In the genomic region with DNA sequence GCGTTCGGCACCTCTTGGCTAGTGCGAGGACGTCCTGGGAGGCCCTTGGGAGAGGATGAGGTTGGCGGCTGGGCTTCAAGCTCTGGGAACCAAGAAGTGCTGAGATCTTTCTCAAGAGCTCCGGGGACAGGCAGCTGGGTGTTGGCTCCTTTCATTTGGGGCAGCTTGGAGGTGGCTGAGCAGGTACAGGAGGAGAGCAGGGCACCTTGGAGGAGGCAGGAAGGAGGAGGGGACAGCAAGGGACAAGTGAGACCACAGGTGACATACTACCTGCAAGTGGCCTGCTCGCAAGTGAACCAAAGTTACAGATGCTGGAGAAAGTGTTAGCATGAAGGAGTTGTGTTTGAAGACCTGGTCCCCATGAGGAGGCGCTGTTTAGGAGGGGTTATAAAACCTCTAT, we compare ENCODE assay signal across 21 mouse cellular contexts. TPM values are rescaled to one million over a fixed set of nuclear protein-coding genes. Genes with fewer than 3 reads are reported as not detected.
"Had no signal": no experiment of that assay in that cellular context is flagged by ENCODE, and none has a peak within 500 bp of the region (broad histone marks: within the 10 kb centered on the region; RNA-seq: fewer than 3 reads in every experiment).

No protein-coding gene starts in this region.

- H3K4me3 ChIP-seq: liver, embryonic 12.5 days; midbrain, embryonic 10.5 days; midbrain, embryonic 12.5 days; myocyte; neural tube, embryonic 13.5 days; neural tube, embryonic 15.5 days had no signal

- H3K4me2 ChIP-seq: liver, embryonic 12.5 days; lung, embryonic 14.5 days; midbrain, embryonic 12.5 days; neural tube, embryonic 13.5 days; neural tube, embryonic 15.5 days had no signal

- ATAC-seq: liver, embryonic 12.5 days; midbrain, embryonic 16.5 days had no signal

- H3K36me3 ChIP-seq: liver, embryonic 12.5 days; midbrain, embryonic 10.5 days; midbrain, embryonic 12.5 days; neural tube, embryonic 13.5 days; neural tube, embryonic 15.5 days had no signal

- H3K27ac ChIP-seq: liver, embryonic 12.5 days; liver, embryonic 14.5 days; midbrain, embryonic 10.5 days; midbrain, embryonic 12.5 days; neural tube, embryonic 13.5 days; neural tube, embryonic 15.5 days had no signal

- H3K9me3 ChIP-seq: liver, embryonic 12.5 days; midbrain, embryonic 12.5 days; neural tube, embryonic 13.5 days; neural tube, embryonic 15.5 days had no signal

- DNase-seq: lung, adult 18-20 months; lung, embryonic 14.5 days; lung, postnatal 10 days; lung, postnatal 4 days; midbrain, embryonic 14.5 days; retina, postnatal 1 day; right cerebral cortex, adult 18-20 months; right cerebral cortex, postnatal 25 days had no signal

- H3K27me3 ChIP-seq: liver, embryonic 12.5 days; midbrain, embryonic 12.5 days; neural tube, embryonic 13.5 days; neural tube, embryonic 15.5 days had no signal

- H3K4me1 ChIP-seq: midbrain, embryonic 10.5 days; midbrain, embryonic 12.5 days; neural tube, embryonic 13.5 days; neural tube, embryonic 15.5 days had no signal

- H3K9ac ChIP-seq: liver, embryonic 12.5 days; liver, embryonic 14.5 days; lung, embryonic 14.5 days; midbrain, embryonic 12.5 days; neural tube, embryonic 13.5 days; neural tube, embryonic 15.5 days had no signal

RNA-seq across cellular contexts. Expression of a gene that starts 5.8 kb away (rescaled TPM):
- polyA plus RNA-seq: midbrain, embryonic 12.5 days; midbrain, embryonic 14.5 days; midbrain, embryonic 16.5 days; neural tube, embryonic 11.5 days; neural tube, embryonic 13.5 days had no signal

RNA-seq across cellular contexts. Expression of a gene that starts 20.5 kb away (rescaled TPM):
- polyA plus RNA-seq: liver, embryonic 12.5 days; liver, embryonic 14.5 days; liver, embryonic 16.5 days; lung, embryonic 14.5 days; lung, embryonic 16.5 days; midbrain, embryonic 10.5 days; midbrain, embryonic 12.5 days; midbrain, embryonic 14.5 days; midbrain, embryonic 16.5 days; myocyte; neural tube, embryonic 11.5 days; neural tube, embryonic 13.5 days; neural tube, embryonic 15.5 days; stomach, embryonic 14.5 days had no signal

RNA-seq across cellular contexts. Expression of a gene that starts 46.6 kb away (rescaled TPM):
- polyA plus RNA-seq: liver, embryonic 12.5 days; liver, embryonic 14.5 days; liver, embryonic 16.5 days; lung, embryonic 14.5 days; lung, embryonic 16.5 days; midbrain, embryonic 10.5 days; midbrain, embryonic 12.5 days; midbrain, embryonic 14.5 days; midbrain, embryonic 16.5 days; myocyte; neural tube, embryonic 11.5 days; neural tube, embryonic 13.5 days; neural tube, embryonic 15.5 days; stomach, embryonic 14.5 days; stomach, embryonic 16.5 days had no signal

RNA-seq across cellular contexts. Expression of a gene that starts 56.9 kb away (rescaled TPM):
- polyA plus RNA-seq: liver, embryonic 12.5 days; liver, embryonic 16.5 days; lung, embryonic 14.5 days; lung, embryonic 16.5 days; midbrain, embryonic 10.5 days; midbrain, embryonic 12.5 days; midbrain, embryonic 14.5 days; midbrain, embryonic 16.5 days; neural tube, embryonic 11.5 days; neural tube, embryonic 13.5 days; neural tube, embryonic 15.5 days had no signal
